9 mouse cellular contexts compared by ENCODE assay signal in the genomic region with DNA sequence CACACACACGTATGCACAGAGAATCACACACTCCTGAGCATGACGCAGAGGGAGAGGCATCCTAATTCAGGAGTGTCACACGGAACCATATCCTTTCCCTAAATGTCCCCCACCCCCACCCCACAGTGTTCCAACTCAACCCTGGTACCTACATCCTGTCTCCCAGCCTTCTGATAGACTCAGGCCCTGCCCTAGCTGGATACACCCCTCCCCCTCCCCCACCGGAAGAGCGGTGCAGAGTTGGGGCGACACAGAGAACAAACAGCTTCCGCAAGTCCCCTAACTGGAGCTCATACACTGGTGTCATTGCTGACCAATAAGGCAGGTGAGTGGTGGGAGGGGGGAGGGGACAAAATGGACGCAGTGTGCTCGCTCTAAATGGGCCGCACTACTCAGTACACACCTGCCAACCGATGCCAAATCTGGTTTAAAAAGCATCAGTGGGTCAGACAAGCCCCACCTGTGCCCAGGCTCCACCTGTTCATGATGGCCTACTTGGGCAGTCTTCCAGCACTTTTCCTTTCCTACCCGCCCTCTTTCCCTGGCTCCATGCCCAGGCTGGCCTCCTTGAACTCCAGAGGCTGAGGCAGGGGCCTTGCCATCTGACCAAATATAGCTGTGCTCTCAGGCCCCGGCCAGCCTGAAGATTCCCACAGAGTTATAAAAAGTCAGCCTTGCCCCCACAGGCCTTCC. TPM values are rescaled to one million over a fixed set of nuclear protein-coding genes. Genes with fewer than 3 reads are reported as not detected.
A peak's percentile ranks its signal among the peaks of the same experiment; 100 is the strongest.
DNase-seq lines count a peak whose midpoint lies in the region; ATAC-seq and TF ChIP-seq lines count a peak whose summit lies in the region.
"Had no signal": no experiment of that assay in that cellular context is flagged by ENCODE, and none has a peak within 500 bp of the region (broad histone marks: within the 10 kb centered on the region; RNA-seq: fewer than 3 reads in every experiment).

No protein-coding gene starts in this region.

- WGBS in heart, adult 2 months, result 53% methylated on average over 13 of the region's 13 CpGs

- H3K36me3 ChIP-seq in heart, adult 2 months (ENCODE audit: control insufficient read depth, insufficient read depth, low read length), result no peaks in the 10 kb centered on the region
- H3K36me3 ChIP-seq: midbrain, embryonic 12.5 days had no signal

- peak in 1 of 2 experiments; percentile 38 for DNase-seq in heart, adult 2 months
- no peak for DNase-seq in heart, postnatal 25 days (ENCODE audit: low spot score)
- peak; percentile 51 to 59 for DNase-seq in lung, postnatal 4 days
- no peak for DNase-seq in B cell, adult 2 months
- no peak for DNase-seq in layer of hippocampus, postnatal 36 days

- peaks cover 11% of the 10 kb centered on the region for H3K4me1 ChIP-seq in heart, adult 2 months (ENCODE audit: control insufficient read depth, insufficient read depth, low read length)

- no peak overlapping the region for H3K4me3 ChIP-seq in heart, adult 2 months
- H3K4me3 ChIP-seq: midbrain, embryonic 12.5 days had no signal

- no peak for TF ChIP-seq CTCF in heart, adult 2 months (IDR thresholded peaks at IDR 0.05)

- TF ChIP-seq POLR2A in heart, adult 2 months (IDR thresholded peaks at IDR 0.05; ENCODE audit: insufficient read depth, low read depth, low read length), result no peak

- intact Hi-C loops in heart, adult 2 months (cut with DNase I), result no loop called here
- intact Hi-C loops in heart, postnatal 25 days (cut with DNase I), result no loop called here

- TF ChIP-seq EP300 in heart, adult 2 months (IDR thresholded peaks at IDR 0.05; ENCODE audit: insufficient read depth, low read depth, low read length), result no peak

- no peak overlapping the region for H3K9ac ChIP-seq in heart, adult 2 months (ENCODE audit: low read depth, low read length)
- H3K9ac ChIP-seq: midbrain, embryonic 12.5 days had no signal

- H3K27ac ChIP-seq in heart, adult 2 months, result peak overlapping the region; percentile 51; the same call in 1 of the 2 replicates
- H3K27ac ChIP-seq: midbrain, embryonic 12.5 days had no signal

- peak; percentile 32 for ATAC-seq in activated CD4-positive, CD25-positive, alpha-beta regulatory T cell, adult 4 months
- peak; percentile 60 for ATAC-seq in inflammation-experienced regulatory T-cells, adult 6 months
- ATAC-seq in megakaryocyte-erythroid progenitor cell, adult 5-6 weeks (replicated peaks; ENCODE audit: low FRiP score, low TSS enrichment, poor library complexity, severe bottlenecking), result no peak

- H3K27me3 ChIP-seq in heart, adult 2 months (ENCODE audit: control insufficient read depth, insufficient read depth, low read length), result no peaks in the 10 kb centered on the region

- H3K79me2 ChIP-seq in heart, adult 2 months (replicated peaks; ENCODE audit: control insufficient read depth, insufficient read depth, low read length), result no peaks in the 10 kb centered on the region

RNA-seq across cellular contexts. Expression of a gene that starts 12.8 kb away (rescaled TPM):
- total RNA-seq in heart, adult 2 months (2021), result 1 to 10 TPM; 2.3 to 3.9 TPM
- polyA plus RNA-seq in heart, adult 2 months (2012; rRNA removed), result 6.0 and 13.2 TPM in 2 replicates
- 1 to 10 TPM; 2.7 to 3.0 TPM for total RNA-seq in heart, postnatal 25 days (2021)
- under 1 TPM in 1 of 2 experiments, not detected in 1; 0.54 TPM for polyA plus RNA-seq in activated CD4-positive, CD25-positive, alpha-beta regulatory T cell, adult 4 months (2017; shearing (Covaris generic))
- not detected for polyA plus RNA-seq in inflammation-experienced regulatory T-cells, adult 6 months (2017; shearing (Covaris generic))
- total RNA-seq in layer of hippocampus, postnatal 36 days (2021), result 100 to 1,000 TPM; 122 to 139 TPM
- not detected in 2 replicates for total RNA-seq in megakaryocyte-erythroid progenitor cell, adult 5-6 weeks (2014; fragmentation: Nextera tagmentation)
- total RNA-seq in megakaryocyte-erythroid progenitor cell, adult 5-6 weeks (2017), result not detected in 2 replicates

RNA-seq across cellular contexts. Expression of a gene that starts 23.4 kb away (rescaled TPM):
- total RNA-seq in heart, adult 2 months (2021), result 10 to 100 TPM; 74.6 to 80.6 TPM
- polyA plus RNA-seq in heart, adult 2 months (2012; rRNA removed), result 40.4 and 75.4 TPM in 2 replicates
- 10 to 100 TPM; 74.6 to 75.8 TPM for total RNA-seq in heart, postnatal 25 days (2021)
- polyA plus RNA-seq in activated CD4-positive, CD25-positive, alpha-beta regulatory T cell, adult 4 months (2017; shearing (Covaris generic)), result 10 to 100 TPM; 26.8 to 37.1 TPM
- 10 to 100 TPM; 25.5 to 32.7 (median 30.3) TPM for polyA plus RNA-seq in inflammation-experienced regulatory T-cells, adult 6 months (2017; shearing (Covaris generic))
- 10 to 100 TPM; 92.7 to 96.4 TPM for total RNA-seq in layer of hippocampus, postnatal 36 days (2021)
- 86.1 and 86.4 TPM in 2 replicates for total RNA-seq in megakaryocyte-erythroid progenitor cell, adult 5-6 weeks (2014; fragmentation: Nextera tagmentation)
- total RNA-seq in megakaryocyte-erythroid progenitor cell, adult 5-6 weeks (2017), result 101 and 113 TPM in 2 replicates

RNA-seq across cellular contexts. Expression of a gene that starts 46.6 kb away (rescaled TPM):
- 10 to 100 TPM; 15.8 to 22.0 TPM for total RNA-seq in heart, adult 2 months (2021)
- polyA plus RNA-seq in heart, adult 2 months (2012; rRNA removed), result 18.4 and 27.8 TPM in 2 replicates
- total RNA-seq in heart, postnatal 25 days (2021), result 10 to 100 TPM; 18.9 to 21.9 TPM
- 10 to 100 TPM; 18.3 to 19.0 TPM for polyA plus RNA-seq in activated CD4-positive, CD25-positive, alpha-beta regulatory T cell, adult 4 months (2017; shearing (Covaris generic))
- polyA plus RNA-seq in inflammation-experienced regulatory T-cells, adult 6 months (2017; shearing (Covaris generic)), result 10 to 100 TPM; 15.9 to 27.8 (median 21.3) TPM
- total RNA-seq in layer of hippocampus, postnatal 36 days (2021), result 10 to 100 TPM; 31.5 TPM
- 13.8 and 15.5 TPM in 2 replicates for total RNA-seq in megakaryocyte-erythroid progenitor cell, adult 5-6 weeks (2014; fragmentation: Nextera tagmentation)
- total RNA-seq in megakaryocyte-erythroid progenitor cell, adult 5-6 weeks (2017), result 7.1 and 12.7 TPM in 2 replicates

RNA-seq across cellular contexts. Expression of a gene that starts 54.2 kb away (rescaled TPM):
- 10 to 100 TPM; 32.2 to 38.1 TPM for total RNA-seq in heart, adult 2 months (2021)
- polyA plus RNA-seq in heart, adult 2 months (2012; rRNA removed), result 36.2 and 43.8 TPM in 2 replicates
- 10 to 100 TPM; 31.6 to 37.8 TPM for total RNA-seq in heart, postnatal 25 days (2021)
- polyA plus RNA-seq in activated CD4-positive, CD25-positive, alpha-beta regulatory T cell, adult 4 months (2017; shearing (Covaris generic)), result 100 to 1,000 TPM; 122 to 135 TPM
- 100 to 1,000 TPM; 116 to 141 (median 122) TPM for polyA plus RNA-seq in inflammation-experienced regulatory T-cells, adult 6 months (2017; shearing (Covaris generic))
- 100 to 1,000 TPM; 117 to 122 TPM for total RNA-seq in layer of hippocampus, postnatal 36 days (2021)
- total RNA-seq in megakaryocyte-erythroid progenitor cell, adult 5-6 weeks (2014; fragmentation: Nextera tagmentation), result 130 and 136 TPM in 2 replicates
- 69.1 and 154 TPM in 2 replicates for total RNA-seq in megakaryocyte-erythroid progenitor cell, adult 5-6 weeks (2017)

Comparison
In these comparisons a context has a peak if more than half of its experiments do, and no peak if none do; other contexts are left out.
1. DNase-seq: peak in lung, postnatal 4 days (2 of 2); none in heart, postnatal 25 days (single experiment), B cell, adult 2 months (0 of 2) and layer of hippocampus, postnatal 36 days (0 of 2).
2. RNA of a gene that starts 12.8 kb away (total RNA-seq): 122 to 139 TPM in layer of hippocampus, postnatal 36 days; 2.3 to 3.9 TPM in heart, adult 2 months, 2.7 to 3.0 TPM in heart, postnatal 25 days and not detected in megakaryocyte-erythroid progenitor cell, adult 5-6 weeks; every median in the first group is over 10 times any median in the second.